Mouse (Mus musculus) gastrocnemius, postnatal 14 days (tissue): ENCODE results near the gene Tbc1d13. TPM values are rescaled to one million over a fixed set of nuclear protein-coding genes. Genes with fewer than 3 reads are reported as not detected.
"Not testable (repeated sequence)": the region's sequence is repeated elsewhere in the genome, so short reads cannot be mapped to it uniquely, and the experiment has no call there.

Experiments used
- DNase-seq: peaks from one replicate; pipeline ENCODE4 v3.0.0; 2021; ENCODE audit warnings: mixed read lengths
- intact Hi-C: fragments of 180-260 bp; cut with DNase I; formaldehyde crosslinking; loops from one replicate; pipeline ENCODE4 v1.15.1; 2025; ENCODE audit warnings: low total_unique reads
- total RNA-seq, 2 experiments: library from RNA; stranded (reverse); gene quantifications; 2 replicates each; pipeline ENCODE4 v1.2.3; 2021

The Tbc1d13 gene
- total RNA-seq, 2 experiments from 2014 or later = 12.0 to 13.7 TPM

DNA sequence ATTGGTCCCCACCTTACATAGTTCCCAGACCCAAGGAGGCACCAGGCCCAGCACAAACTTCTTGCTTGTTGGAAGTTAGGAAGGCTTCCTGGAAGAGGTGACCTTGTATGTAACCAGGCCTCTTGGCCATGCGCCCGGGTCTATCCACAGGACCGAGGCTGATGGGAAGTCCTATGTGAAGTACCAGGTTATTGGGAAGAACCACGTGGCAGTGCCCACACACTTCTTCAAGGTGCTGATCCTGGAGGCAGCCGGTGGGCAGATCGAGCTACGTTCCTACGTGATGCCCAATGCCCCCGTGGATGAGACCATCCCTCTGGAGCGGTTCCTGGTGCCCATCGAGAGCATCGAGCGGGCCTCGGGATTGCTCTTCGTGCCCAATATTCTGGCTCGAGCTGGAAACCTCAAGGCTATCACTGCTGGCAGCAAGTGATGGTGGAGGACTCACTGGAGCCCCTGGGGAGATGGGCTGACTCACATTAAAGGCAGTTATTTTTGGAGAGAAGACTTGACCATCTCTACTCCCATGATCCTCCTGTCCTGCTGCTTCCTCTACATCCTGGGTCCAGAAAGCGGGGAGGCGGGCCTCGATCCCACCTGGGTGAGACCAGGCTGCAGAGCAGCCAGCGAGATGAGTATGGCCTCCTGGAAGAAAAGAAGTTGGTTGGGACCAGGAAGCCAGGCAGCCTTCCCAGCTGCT is 40.1 kb downstream of the Tbc1d13 start:
- intact Hi-C loops = no loop called here
- DNase-seq = no peak

GRCm38 (mm10) chr2:30175897-30176296 is 42.4 kb downstream of the Tbc1d13 start:
- intact Hi-C loops = no loop called here
- DNase-seq = no peak

- no peak for DNase-seq
- intact Hi-C loops = no loop called here
These were observed 43.0 kb downstream of the Tbc1d13 start for GRCm38 (mm10) chr2:30176561-30176960.

- intact Hi-C loops = no loop called here
- DNase-seq = peak; percentile 97
These were observed 44.4 kb downstream of the Tbc1d13 start, which contains the start of gene Spout1 for GRCm38 (mm10) chr2:30177700-30178675. Gene Spout1 (minus strand): TSS chr2:30178459.

DNA sequence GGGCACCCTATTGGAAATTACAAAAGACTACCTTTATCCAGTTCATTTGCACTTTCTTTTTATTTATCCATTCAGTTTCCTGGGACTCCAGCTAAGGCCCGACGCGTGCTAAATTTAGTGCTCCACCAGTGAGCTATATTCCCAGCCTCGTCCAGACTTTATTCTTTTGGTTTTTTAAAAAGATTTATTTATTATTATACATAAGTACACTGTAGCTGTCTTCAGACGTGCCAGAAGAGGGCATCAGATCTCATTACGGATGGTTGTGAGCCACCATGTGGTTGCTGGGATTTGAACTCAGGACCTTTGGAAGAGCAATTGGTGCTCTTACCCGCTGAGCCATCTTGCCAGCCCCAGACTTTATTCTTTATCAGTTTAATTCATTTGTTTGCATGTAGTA is 45.2 kb downstream of the Tbc1d13 start:
- DNase-seq, intact Hi-C loops: not testable (repeated sequence)

DNA sequence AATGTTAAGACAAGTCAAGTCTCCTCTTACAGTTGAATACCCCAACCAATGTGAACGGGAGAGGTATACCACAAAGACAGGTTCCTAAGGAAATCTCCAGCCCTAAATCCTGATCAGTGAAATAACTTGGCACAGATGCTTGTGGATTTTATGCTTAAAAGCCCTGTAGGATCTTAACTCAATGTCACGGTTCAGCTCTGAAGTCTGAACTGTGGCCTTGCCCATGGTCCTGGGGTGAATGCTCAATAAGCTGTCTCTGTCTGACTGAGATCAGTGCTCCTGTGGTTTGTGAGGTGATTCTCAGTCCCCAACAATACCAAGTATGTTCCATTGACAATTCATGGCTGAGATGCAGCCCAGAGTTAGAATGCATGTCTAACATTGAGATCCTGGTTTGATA is 48.9 kb downstream of the Tbc1d13 start:
- intact Hi-C loops = no loop called here
- DNase-seq = no peak

GRCm38 (mm10) chr2:30183721-30184120 is 50.2 kb downstream of the Tbc1d13 start:
- intact Hi-C loops = no loop called here
- DNase-seq = no peak

DNA sequence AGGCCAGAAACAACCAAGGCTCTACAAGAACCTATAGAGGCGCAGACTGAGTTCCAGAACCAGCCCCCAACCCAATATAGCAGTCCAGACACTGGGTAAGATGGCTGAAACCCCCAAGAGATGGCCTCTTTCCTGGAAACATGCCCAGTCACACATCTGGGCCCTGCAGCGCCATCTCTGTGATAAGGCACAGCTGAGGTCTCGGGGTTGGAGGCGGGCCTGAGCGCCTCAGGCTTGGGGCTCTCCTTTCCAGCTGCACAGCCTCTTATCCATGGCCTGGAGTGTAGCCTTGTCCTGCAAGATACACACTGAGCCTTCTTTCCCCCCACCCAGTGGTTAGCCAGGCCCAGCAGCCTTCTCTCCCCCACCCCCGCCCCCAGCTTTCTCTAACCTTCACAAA is 51.7 kb downstream of the Tbc1d13 start:
- no peak for DNase-seq
- intact Hi-C loops = no loop called here

DNA sequence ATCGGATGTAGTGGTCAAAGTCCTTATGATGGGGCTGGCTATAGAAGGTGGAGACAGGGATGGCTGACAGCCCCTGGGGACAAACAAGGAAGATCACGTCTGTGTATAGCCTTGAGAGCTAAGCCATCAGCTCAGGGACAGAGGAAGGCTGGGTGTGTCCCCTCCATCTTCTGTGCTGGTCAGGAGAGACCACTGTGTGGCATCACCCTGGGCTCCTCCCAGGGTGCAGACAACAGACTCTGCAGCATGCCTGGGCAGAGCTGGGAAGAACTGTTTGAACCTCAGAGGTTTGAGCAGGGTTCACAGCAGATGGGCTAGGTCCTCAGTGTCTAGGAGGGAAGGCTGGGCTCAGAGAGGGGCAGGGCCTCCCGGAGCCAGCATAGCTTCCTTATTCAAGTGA is 52.1 kb downstream of the Tbc1d13 start:
- intact Hi-C loops = no loop called here
- DNase-seq = no peak

GRCm38 (mm10) chr2:30191790-30192580 is 58.4 kb downstream of the Tbc1d13 start:
- no peak for DNase-seq
- intact Hi-C loops = no loop called here

GRCm38 (mm10) chr2:30194656-30195055 is 61.1 kb downstream of the Tbc1d13 start:
- DNase-seq = no peak
- intact Hi-C loops = no loop called here

- intact Hi-C loops = no loop called here
These were observed 64.5 kb downstream of the Tbc1d13 start for GRCm38 (mm10) chr2:30198021-30198420.

DNA sequence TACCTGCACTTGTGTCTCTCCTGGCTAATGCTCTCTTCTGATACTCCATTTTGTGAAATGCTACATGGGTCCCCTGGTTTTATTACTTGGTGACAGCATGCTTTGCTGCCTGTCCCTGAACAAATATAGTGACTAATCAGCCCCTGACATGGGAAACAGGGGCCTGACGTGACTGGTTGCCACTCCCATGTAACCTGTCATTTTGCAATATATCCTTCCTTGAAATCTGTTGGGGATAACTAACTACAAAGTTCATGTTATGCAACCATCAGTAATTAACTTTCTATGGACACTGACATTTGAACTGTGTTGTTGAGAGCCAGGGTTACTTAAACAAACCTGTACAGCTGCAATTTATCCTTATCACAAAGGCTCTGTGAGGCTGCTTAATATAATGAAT is 66.4 kb downstream of the Tbc1d13 start:
- intact Hi-C loops = no loop called here
- DNase-seq = no peak

More at GRCm38 (mm10) chr2:30198021-30198420, 64.5 kb downstream of the Tbc1d13 start:
- DNase-seq = no peak

GRCm38 (mm10) chr2:30200388-30200925 is 66.9 kb downstream of the Tbc1d13 start:
- intact Hi-C loops = no loop called here
- DNase-seq = no peak

Other genes starting within 250 kb of the Tbc1d13 start
- 10 to 100 TPM; 15.1 to 16.1 TPM for gene Odf2, start 244.5 kb upstream of the Tbc1d13 start, total RNA-seq
- gene Gle1, start 198.3 kb upstream of the Tbc1d13 start, total RNA-seq = 10 to 100 TPM; 17.5 to 20.2 TPM
- 10 to 100 TPM; 90.6 to 96.0 TPM for gene Sptan1, start 168.2 kb upstream of the Tbc1d13 start, total RNA-seq
- gene Wdr34, start 84.9 kb upstream of the Tbc1d13 start, total RNA-seq = 1 to 10 TPM; 3.2 to 3.3 TPM
- gene Set, start 76.4 kb upstream of the Tbc1d13 start, total RNA-seq = 10 to 100 TPM; 75.4 to 90.4 TPM
- gene Pkn3, start 56.1 kb upstream of the Tbc1d13 start, total RNA-seq = 1 to 10 TPM; 5.9 to 6.4 TPM
- 1 to 10 TPM; 3.5 to 4.0 TPM for gene Zdhhc12, start 40.1 kb upstream of the Tbc1d13 start, total RNA-seq
- 10 to 100 TPM; 17.7 to 20.6 TPM for gene Zer1, start 9.2 kb upstream of the Tbc1d13 start, total RNA-seq
- 10 to 100 TPM; 44.4 to 49.4 TPM for gene Endog, start 37.7 kb downstream of the Tbc1d13 start, total RNA-seq
- gene Spout1, start 44.7 kb downstream of the Tbc1d13 start, total RNA-seq = 1 to 10 TPM; 5.9 to 6.1 TPM
- 10 to 100 TPM; 20.4 to 23.4 TPM for gene Kyat1, start 72.1 kb downstream of the Tbc1d13 start, total RNA-seq
- 10 to 100 TPM; 19.3 to 30.1 TPM for gene Lrrc8a, start 104.0 kb downstream of the Tbc1d13 start, total RNA-seq
- 1 to 10 TPM in 1 of 2 experiments, under 1 TPM in 1; 0.59 to 1.7 TPM for gene Gm28035, start 106.8 kb downstream of the Tbc1d13 start, total RNA-seq
- 10 to 100 TPM; 11.0 to 14.3 TPM for gene Phyhd1, start 132.5 kb downstream of the Tbc1d13 start, total RNA-seq
- under 1 TPM in 1 of 2 experiments, not detected in 1; 0.90 TPM for gene Gm28038, start 147.3 kb downstream of the Tbc1d13 start, total RNA-seq
- gene Dolk, start 152.6 kb downstream of the Tbc1d13 start, total RNA-seq = 10 to 100 TPM; 18.8 to 18.9 TPM
- 10 to 100 TPM; 10.5 to 13.1 TPM for gene Nup188, start 152.7 kb downstream of the Tbc1d13 start, total RNA-seq
- 10 to 100 TPM; 23.2 to 28.1 TPM for gene Sh3glb2, start 225.6 kb downstream of the Tbc1d13 start, total RNA-seq
- gene Miga2, start 230.5 kb downstream of the Tbc1d13 start, total RNA-seq = 10 to 100 TPM; 16.3 to 16.8 TPM